Mouse (Mus musculus): ENCODE data around the gene 2010111I01Rik.

GRCm38 (mm10) chr13:63345476-63346225 lies 381.0 kb downstream of the 2010111I01Rik start:
- TF ChIP-seq CTCF (conservative IDR thresholded peaks at IDR 0.05; ENCODE audit: insufficient read depth, insufficient read length, low read depth, low read length), result no peak
- no peak for TF ChIP-seq POLR2A (IDR thresholded peaks at IDR 0.05; ENCODE audit: low read depth, low read length)

All from kidney, adult 2 months (tissue).